Mouse (Mus musculus): Measurements from ENCODE around the gene Btla.

Btla gene

GRCm38 (mm10) chr16:45259663-45260062 is 35.5 kb downstream of the Btla start:
- no peak for DNase-seq

GRCm38 (mm10) chr16:45261321-45261720 is 37.2 kb downstream of the Btla start:
- DNase-seq, result no peak

GRCm38 (mm10) chr16:45262051-45262450 is 37.9 kb downstream of the Btla start:
- DNase-seq, result no peak

GRCm38 (mm10) chr16:45269886-45270285 is 45.8 kb downstream of the Btla start:
- no peak for DNase-seq

GRCm38 (mm10) chr16:45283093-45283492 is 59.0 kb downstream of the Btla start:
- no peak for DNase-seq

- DNase-seq, result no peak
Observed at GRCm38 (mm10) chr16:45297806-45298205, 73.7 kb downstream of the Btla start.

All from kidney, adult 11 months (tissue).